Mouse (Mus musculus): ENCODE data around the gene Nhp2. TPM values are rescaled to one million over a fixed set of nuclear protein-coding genes. Genes with fewer than 3 reads are reported as not detected.
A peak's percentile ranks its signal among the peaks of the same experiment; 100 is the strongest.

The Nhp2 gene
- total and polyA plus RNA-seq, 3 experiments, result 649 to 6,489 (median 739) TPM

- peak; percentile 84 for TF ChIP-seq CHD2 (IDR thresholded peaks at IDR 0.05; ENCODE audit: low read length)
- no peak for TF ChIP-seq POLR2AphosphoS5 (IDR thresholded peaks at IDR 0.05; ENCODE audit: borderline replicate concordance, low read depth, low read length)
- no peak for TF ChIP-seq ZKSCAN1 (IDR thresholded peaks at IDR 0.05; ENCODE audit: low read depth, low read length)
- peak; percentile 96 for TF ChIP-seq MAX (IDR thresholded peaks at IDR 0.05; ENCODE audit: low read length)
Measured at GRCm38 (mm10) chr11:51619409-51620060, at the start of gene Nhp2 (continued).

- no peak for DNase-seq (ENCODE audit: low read depth, low spot score)
- Histone ChIP-seq H3K4me3 (ENCODE audit: control insufficient read depth in 1 of 2, insufficient read depth in 1 of 2, low read depth in 2 of 2, low read length in 2 of 2) (no peak overlapping the region), H3K79me2 (ENCODE audit: control insufficient read depth, insufficient read depth, low read length, poor library complexity) (no peaks in the 10 kb centered on the region), H3K27ac (ENCODE audit: control insufficient read depth, low read depth, low read length) (no peak overlapping the region), H3K9ac (ENCODE audit: control insufficient read depth, low read depth, low read length, poor library complexity, severe bottlenecking) (no peak overlapping the region), H3K4me1 (ENCODE audit: control insufficient read depth in 1 of 2, insufficient read depth in 2 of 2, low read length in 2 of 2) (no peaks in the 10 kb centered on the region), H3K9me3 (replicated peaks; ENCODE audit: insufficient read depth, low read length) (no peaks in the 10 kb centered on the region), H3K36me3 (ENCODE audit: control insufficient read depth in 1 of 2, insufficient read depth in 2 of 2, low read length in 2 of 2) (no peaks in the 10 kb centered on the region), H3K27me3 (ENCODE audit: control insufficient read depth in 1 of 2, insufficient read depth in 2 of 2, low read length in 2 of 2) (no peaks in the 10 kb centered on the region)
- TF ChIP-seq SIN3A (IDR thresholded peaks at IDR 0.05; ENCODE audit: low read length) (no peak), ZNF384 (IDR thresholded peaks at IDR 0.05; ENCODE audit: low read depth, low read length) (0 out of 2 replicates have a peak, but pooled peaks have one; percentile 16)
Measured at GRCm38 (mm10) chr11:51576454-51576853, 43.1 kb upstream of the Nhp2 start.

- Histone ChIP-seq H3K79me2 (ENCODE audit: control insufficient read depth, insufficient read depth, low read length, poor library complexity) (no peaks in the 10 kb centered on the region), H3K4me3 (ENCODE audit: control insufficient read depth in 1 of 2, insufficient read depth in 1 of 2, low read depth in 2 of 2, low read length in 2 of 2) (no peak overlapping the region), H3K36me3 (ENCODE audit: control insufficient read depth in 1 of 2, insufficient read depth in 2 of 2, low read length in 2 of 2) (no peaks in the 10 kb centered on the region), H3K27me3 (ENCODE audit: control insufficient read depth in 1 of 2, insufficient read depth in 2 of 2, low read length in 2 of 2) (no peaks in the 10 kb centered on the region), H3K9me3 (replicated peaks; ENCODE audit: insufficient read depth, low read length) (no peaks in the 10 kb centered on the region), H3K27ac (ENCODE audit: control insufficient read depth, low read depth, low read length) (no peak overlapping the region), H3K4me1 (ENCODE audit: control insufficient read depth in 1 of 2, insufficient read depth in 2 of 2, low read length in 2 of 2) (no peaks in the 10 kb centered on the region), H3K9ac (ENCODE audit: control insufficient read depth, low read depth, low read length, poor library complexity, severe bottlenecking) (no peak overlapping the region)
- TF ChIP-seq HCFC1 (IDR thresholded peaks at IDR 0.05; ENCODE audit: low read depth, low read length), result no peak
- TF ChIP-seq BHLHE40 (IDR thresholded peaks at IDR 0.05; ENCODE audit: borderline replicate concordance, low read depth, low read length), result no peak
- TF ChIP-seq ZC3H11A (IDR thresholded peaks at IDR 0.05; ENCODE audit: low read depth, low read length), result no peak
- no peak for TF ChIP-seq JUND (IDR thresholded peaks at IDR 0.05; ENCODE audit: low read depth, low read length)
- no peak for TF ChIP-seq GATA1 (IDR thresholded peaks at IDR 0.05; ENCODE audit: low read depth, low read length)
- no peak for TF ChIP-seq TAL1 (IDR thresholded peaks at IDR 0.05; ENCODE audit: low read length)
- no peak for TF ChIP-seq GABPA (IDR thresholded peaks at IDR 0.05; ENCODE audit: low read depth, low read length)
- TF ChIP-seq CTCF (IDR thresholded peaks at IDR 0.05 in 2 of 3, conservative IDR thresholded peaks at IDR 0.05 in 1 of 3; ENCODE audit: control insufficient read depth in 1 of 3, insufficient read depth in 1 of 3, low read depth in 2 of 3, low read length in 3 of 3, poor library complexity in 1 of 3, severe bottlenecking in 1 of 3), result no peak
- no peak for TF ChIP-seq NRF1 (IDR thresholded peaks at IDR 0.05; ENCODE audit: insufficient read depth, low read depth, low read length, poor library complexity, severe bottlenecking)
- TF ChIP-seq POLR2A (IDR thresholded peaks at IDR 0.05; ENCODE audit: control insufficient read depth in 1 of 2, insufficient read depth in 1 of 2, low read depth in 1 of 2, low read length in 2 of 2, poor library complexity in 1 of 2), result no peak
- TF ChIP-seq ZMIZ1 (IDR thresholded peaks at IDR 0.05; ENCODE audit: low read depth, low read length), result no peak
- no peak for TF ChIP-seq MYC (IDR thresholded peaks at IDR 0.05; ENCODE audit: low read depth, low read length)
- TF ChIP-seq EP300 (IDR thresholded peaks at IDR 0.05; ENCODE audit: low read depth in 1 of 2, low read length in 2 of 2), result no peak
- no peak for TF ChIP-seq MAFK (IDR thresholded peaks at IDR 0.05; ENCODE audit: borderline replicate concordance, low read depth, low read length)
- TF ChIP-seq CHD1 (IDR thresholded peaks at IDR 0.05; ENCODE audit: low read depth, low read length), result no peak
- no peak for TF ChIP-seq MXI1 (IDR thresholded peaks at IDR 0.05; ENCODE audit: low read depth, low read length)
- no peak for TF ChIP-seq RCOR1 (IDR thresholded peaks at IDR 0.05; ENCODE audit: low read depth, low read length)
- TF ChIP-seq TBP (IDR thresholded peaks at IDR 0.05; ENCODE audit: low read depth, low read length), result no peak
- TF ChIP-seq USF2 (IDR thresholded peaks at IDR 0.05; ENCODE audit: borderline replicate concordance in 1 of 2, insufficient read depth in 1 of 2, low read depth in 1 of 2, low read length in 2 of 2), result no peak
- no peak for TF ChIP-seq POLR2AphosphoS5 (IDR thresholded peaks at IDR 0.05; ENCODE audit: borderline replicate concordance, low read depth, low read length)
- DNase-seq (ENCODE audit: low read depth, low spot score), result no peak
Measured at GRCm38 (mm10) chr11:51577587-51577986, 41.9 kb upstream of the Nhp2 start.

Data from MEL (cell line).